Comparison of ENCODE assay signal across 8 mouse cellular contexts in genomic region chr6:97205439-97205885, GRCm38 (mm10). TPM values are rescaled to one million over a fixed set of nuclear protein-coding genes. Genes with fewer than 3 reads are reported as not detected.
DNase-seq lines count a peak whose midpoint lies in the region; ATAC-seq and TF ChIP-seq lines count a peak whose summit lies in the region.

TSS of gene Uba3 (minus strand) at chr6:97205647.

- peak within 1 kb of the TSS; percentile 90 for H3K27ac ChIP-seq in embryonic facial prominence, embryonic 13.5 days
- peak within 1 kb of the TSS; percentile 74 for H3K27ac ChIP-seq in kidney, adult 2 months (ENCODE audit: insufficient read depth, low read depth, low read length)
- H3K27ac ChIP-seq in limb, embryonic 12.5 days = peak within 1 kb of the TSS; percentile 90
- peak within 1 kb of the TSS; percentile 83 for H3K27ac ChIP-seq in midbrain, embryonic 15.5 days
- peak within 1 kb of the TSS; percentile 49; the same call in 1 of the 2 replicates for H3K27ac ChIP-seq in spleen, adult 2 months (ENCODE audit: insufficient read depth, low read length)

- H3K9ac ChIP-seq in embryonic facial prominence, embryonic 13.5 days = peak within 1 kb of the TSS; percentile 98
- peak within 1 kb of the TSS; percentile 95 for H3K9ac ChIP-seq in limb, embryonic 12.5 days (replicated peaks)
- peak within 1 kb of the TSS; percentile 84 for H3K9ac ChIP-seq in midbrain, embryonic 15.5 days

- peak; percentile 68 for TF ChIP-seq POLR2A in kidney, adult 2 months (IDR thresholded peaks at IDR 0.05; ENCODE audit: low read depth, low read length)
- peak; percentile 66 for TF ChIP-seq POLR2A in spleen, adult 2 months (IDR thresholded peaks at IDR 0.05; ENCODE audit: low read depth, low read length)

- H3K36me3 ChIP-seq in embryonic facial prominence, embryonic 13.5 days = peaks cover 4% of the 10 kb centered on the region; the same call in 1 of the 2 replicates
- H3K36me3 ChIP-seq in kidney, adult 2 months (ENCODE audit: control insufficient read depth, insufficient read depth, low read length) = no peaks in the 10 kb centered on the region
- H3K36me3 ChIP-seq in limb, embryonic 12.5 days = 0 out of 2 replicates have a peak, but pooled peaks cover 4% of the 10 kb centered on the region
- H3K36me3 ChIP-seq in midbrain, embryonic 15.5 days (replicated peaks) = 0 out of 2 replicates have a peak, but pooled peaks cover 4% of the 10 kb centered on the region
- peaks cover 3% of the 10 kb centered on the region for H3K36me3 ChIP-seq in spleen, adult 2 months (ENCODE audit: control insufficient read depth, insufficient read depth, low read length)

- H3K4me3 ChIP-seq in embryonic facial prominence, embryonic 13.5 days = peak within 1 kb of the TSS; percentile 95
- H3K4me3 ChIP-seq in kidney, adult 2 months (ENCODE audit: insufficient read depth, low read depth, low read length) = peak within 1 kb of the TSS; percentile 95
- H3K4me3 ChIP-seq in limb, embryonic 12.5 days (replicated peaks) = peak within 1 kb of the TSS; percentile 92
- peak within 1 kb of the TSS; percentile 89 for H3K4me3 ChIP-seq in midbrain, embryonic 15.5 days
- H3K4me3 ChIP-seq in spleen, adult 2 months (ENCODE audit: extremely low read depth, insufficient read depth, insufficient read length) = peak within 1 kb of the TSS; percentile 74

- H3K4me2 ChIP-seq in embryonic facial prominence, embryonic 13.5 days = peak within 1 kb of the TSS; percentile 73
- H3K4me2 ChIP-seq in limb, embryonic 12.5 days = peak within 1 kb of the TSS; percentile 64
- H3K4me2 ChIP-seq in midbrain, embryonic 15.5 days = peak within 1 kb of the TSS; percentile 63

- H3K27me3 ChIP-seq in embryonic facial prominence, embryonic 13.5 days = no peaks in the 10 kb centered on the region
- no peaks in the 10 kb centered on the region for H3K27me3 ChIP-seq in kidney, adult 2 months (replicated peaks; ENCODE audit: control insufficient read depth, insufficient read depth, low read length)
- no peaks in the 10 kb centered on the region for H3K27me3 ChIP-seq in limb, embryonic 12.5 days
- no peaks in the 10 kb centered on the region for H3K27me3 ChIP-seq in midbrain, embryonic 15.5 days (replicated peaks)
- H3K27me3 ChIP-seq in spleen, adult 2 months (ENCODE audit: control insufficient read depth, insufficient read depth, low read length) = no peaks in the 10 kb centered on the region

- DNase-seq in 3134 (ENCODE audit: extremely low read depth, insufficient read length, low spot score) = peak; percentile 99
- peak; percentile 100 for DNase-seq in adrenal gland, postnatal 36 days
- peak; percentile 99 to 100 for DNase-seq in heart, adult 18-20 months
- peak; percentile 100 for DNase-seq in kidney, adult 2 months
- peak; percentile 97 to 100 for DNase-seq in spleen, adult 2 months (ENCODE audit: low read depth in 1 of 2, low spot score in 2 of 2)

- no peak for TF ChIP-seq CTCF in kidney, adult 2 months (conservative IDR thresholded peaks at IDR 0.05; ENCODE audit: insufficient read depth, insufficient read length, low read depth, low read length)
- no peak for TF ChIP-seq CTCF in spleen, adult 2 months (IDR thresholded peaks at IDR 0.05; ENCODE audit: extremely low read depth, insufficient read depth, insufficient read length, insufficient replicate concordance)

- ATAC-seq in embryonic facial prominence, embryonic 13.5 days (ENCODE audit: insufficient number of reproducible peaks, insufficient read depth, low FRiP score, low TSS enrichment, low read depth) = peak; percentile 97
- peak; percentile 97 for ATAC-seq in limb, embryonic 12.5 days (ENCODE audit: insufficient number of reproducible peaks, insufficient read depth, low FRiP score, low TSS enrichment, low read depth)
- peak; percentile 98 for ATAC-seq in midbrain, embryonic 15.5 days (replicated peaks)

- under 1% methylated on average over 38 of the region's 38 CpGs for WGBS in embryonic facial prominence, embryonic 13.5 days
- WGBS in kidney, adult 2 months = 1% methylated on average over 38 of the region's 38 CpGs
- 1% methylated on average over 38 of the region's 38 CpGs for WGBS in limb, embryonic 12.5 days
- WGBS in midbrain, embryonic 15.5 days = under 1% methylated on average over 38 of the region's 38 CpGs
- WGBS in spleen, adult 2 months = under 1% methylated on average over 38 of the region's 38 CpGs

- H3K4me1 ChIP-seq in embryonic facial prominence, embryonic 13.5 days = peaks cover 17% of the 10 kb centered on the region
- peaks cover 3% of the 10 kb centered on the region; the same call in 1 of the 2 replicates for H3K4me1 ChIP-seq in kidney, adult 2 months (ENCODE audit: control insufficient read depth, insufficient read depth, low read length)
- peaks cover 11% of the 10 kb centered on the region; the same call in 1 of the 2 replicates for H3K4me1 ChIP-seq in limb, embryonic 12.5 days (replicated peaks)
- peaks cover 18% of the 10 kb centered on the region for H3K4me1 ChIP-seq in midbrain, embryonic 15.5 days
- peaks cover 7% of the 10 kb centered on the region; the same call in 1 of the 2 replicates for H3K4me1 ChIP-seq in spleen, adult 2 months (ENCODE audit: control insufficient read depth, insufficient read depth, insufficient read length)

- H3K9me3 ChIP-seq in embryonic facial prominence, embryonic 13.5 days = no peaks in the 10 kb centered on the region
- no peaks in the 10 kb centered on the region for H3K9me3 ChIP-seq in limb, embryonic 12.5 days
- H3K9me3 ChIP-seq in midbrain, embryonic 15.5 days = no peaks in the 10 kb centered on the region

RNA-seq across cellular contexts. Expression of gene Uba3, which starts in this region (rescaled TPM):
- 10 to 100 TPM; 59.1 to 66.2 TPM for total RNA-seq in adrenal gland, postnatal 36 days (2021)
- 84.4 and 88.3 TPM in 2 replicates for polyA plus RNA-seq in embryonic facial prominence, embryonic 13.5 days (2015; fragmentation: Nextera tagmentation; extraction: Ambion mirVana)
- 10 to 100 TPM; 55.0 to 62.2 TPM for total RNA-seq in heart, adult 18-20 months (2021)
- 11.0 and 16.6 TPM in 2 replicates for polyA plus RNA-seq in kidney, adult 2 months (2012; rRNA removed)
- 96.6 and 99.4 TPM in 2 replicates for polyA plus RNA-seq in limb, embryonic 12.5 days (2016; fragmentation: Nextera tagmentation; extraction: Ambion mirVana)
- 86.3 and 87.2 TPM in 2 replicates for polyA plus RNA-seq in midbrain, embryonic 15.5 days (2015; fragmentation: Nextera tagmentation; extraction: Ambion mirVana)
- polyA plus RNA-seq in spleen, adult 2 months (2012; rRNA removed) = 4.0 and 4.1 TPM in 2 replicates

Comparison
In these comparisons a context has a peak if more than half of its experiments do, and no peak if none do; other contexts are left out.
1. Peak in every context shown above with its lines: DNase-seq, ATAC-seq, H3K4me3 ChIP-seq and H3K27ac ChIP-seq.